Mouse (Mus musculus) liver, embryonic 12.5 days (tissue): ENCODE results near the gene Celsr3. TPM values are rescaled to one million over a fixed set of nuclear protein-coding genes. Genes with fewer than 3 reads are reported as not detected.
A peak's percentile ranks its signal among the peaks of the same experiment; 100 is the strongest.

Experiments used
- ATAC-seq: fragments of 200-750 bp; cut with Nextera tagmentation; 2 replicates; pipeline ENCODE4 v1.8.0; 2017; ENCODE audit warnings: moderate number of reproducible peaks, mild to moderate bottlenecking, moderate library complexity
- H3K27ac ChIP-seq: fragments of 300-500 bp; sonication (generic); 2 replicates; pipeline ENCODE4 v1.5.1; 2016; ENCODE audit warnings: mild to moderate bottlenecking
- H3K27me3 ChIP-seq: fragments of 300-500 bp; sonication (generic); replicated peaks from 2 replicates; pipeline ENCODE4 v1.6.1; 2016; ENCODE audit warnings: mild to moderate bottlenecking, moderate library complexity
- H3K36me3 ChIP-seq: fragments of 300-500 bp; sonication (generic); 2 replicates; pipeline ENCODE4 v1.6.1; 2016; ENCODE audit warnings: mild to moderate bottlenecking, moderate library complexity
- H3K4me1 ChIP-seq: fragments of 300-500 bp; sonication (generic); 2 replicates; pipeline ENCODE4 v1.6.1; 2016
- H3K4me2 ChIP-seq: fragments of 300-500 bp; sonication (generic); 2 replicates; pipeline ENCODE4 v1.6.1; 2016; ENCODE audit warnings: mild to moderate bottlenecking, moderate library complexity
- H3K4me3 ChIP-seq: fragments of 300-500 bp; sonication (generic); 2 replicates; pipeline ENCODE4 v1.5.1; 2016; ENCODE audit warnings: mild to moderate bottlenecking, moderate library complexity
- H3K9ac ChIP-seq: fragments of 300-500 bp; sonication (generic); 2 replicates; pipeline ENCODE4 v1.6.1; 2016; ENCODE audit warnings: mild to moderate bottlenecking, moderate library complexity
- H3K9me3 ChIP-seq: fragments of 300-500 bp; sonication (generic); replicated peaks from 2 replicates; pipeline ENCODE4 v1.6.1; 2016; ENCODE audit warnings: mild to moderate bottlenecking, moderate library complexity
- WGBS: fragments of 180-500 bp; shearing (Covaris S2); methylation state at CpG from one replicate; pipeline ENCODE4 v1.1.7; 2016; ENCODE audit not compliant: insufficient replicate concordance; 5-methylcytosine and 5-hydroxymethylcytosine counted together
- polyA plus RNA-seq: library from polyadenylated mRNA; unstranded; fragments of >200 nt; fragmentation: Nextera tagmentation; extraction: Ambion mirVana; gene quantifications from 2 replicates; pipeline ENCODE4 v1.2.1, GENCODE M21; 2016

Gene Celsr3
- polyA plus RNA-seq, 1 experiment from 2014 or later: 0.15 TPM

DNA sequence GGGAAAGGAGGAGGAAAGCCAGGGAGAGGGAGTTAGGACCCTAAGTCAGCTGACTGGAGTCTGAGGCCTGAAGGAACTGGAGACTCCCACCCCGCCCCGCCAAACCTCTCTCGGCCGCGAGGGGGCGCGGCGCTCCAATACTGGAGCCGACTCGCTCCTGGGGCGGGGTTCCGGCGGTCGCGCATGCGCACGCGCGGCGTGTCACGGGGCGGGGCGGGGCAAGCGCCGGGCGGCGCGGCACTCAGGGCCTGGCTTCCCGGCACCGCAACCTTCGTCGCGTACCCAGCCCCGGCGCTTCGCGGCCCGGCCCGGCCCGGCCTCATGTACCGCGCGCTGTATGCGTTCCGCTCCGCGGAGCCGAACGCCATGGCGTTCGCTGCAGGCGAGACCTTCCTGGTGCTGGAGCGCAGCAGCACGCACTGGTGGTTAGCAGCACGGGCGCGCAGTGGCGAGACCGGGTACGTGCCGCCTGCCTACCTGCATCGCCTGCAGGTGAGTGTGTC, 17.9 kb upstream of the Celsr3 start, which contains the start of gene Nckipsd:
Gene Nckipsd (plus strand): TSS at position 206 of the 503 bp plus-strand sequence.
- Histone ChIP-seq H3K4me2 (peak within 1 kb of the TSS; percentile 99), H3K36me3 (peaks cover 67% of the 10 kb centered on the region), H3K4me3 (peak within 1 kb of the TSS; percentile 76), H3K4me1 (peaks cover 61% of the 10 kb centered on the region), H3K9me3 (no peaks in the 10 kb centered on the region), H3K27ac (peak within 1 kb of the TSS; percentile 93), H3K27me3 (no peaks in the 10 kb centered on the region), H3K9ac (peak within 1 kb of the TSS; percentile 93)
- WGBS: 2% methylated on average over 62 of the region's 62 CpGs
- peak; percentile 85 for ATAC-seq

- H3K9me3 ChIP-seq: no peaks in the 10 kb centered on the region
- no peak overlapping the region for H3K27ac ChIP-seq
- H3K9ac ChIP-seq: peak overlapping the region; percentile 93
- H3K4me1 ChIP-seq: peaks cover 56% of the 10 kb centered on the region
- peak overlapping the region; percentile 99 for H3K4me2 ChIP-seq
- 45% methylated on average over 5 of the region's 5 CpGs for WGBS
- H3K4me3 ChIP-seq: peak overlapping the region; percentile 76
- H3K27me3 ChIP-seq: no peaks in the 10 kb centered on the region
- peaks cover 62% of the 10 kb centered on the region for H3K36me3 ChIP-seq
- ATAC-seq: no peak
These were observed 16.9 kb upstream of the Celsr3 start for GRCm38 (mm10) chr9:108809188-108809587.

GRCm38 (mm10) chr9:108809723-108810122, 16.4 kb upstream of the Celsr3 start:
- H3K36me3 ChIP-seq: peaks cover 62% of the 10 kb centered on the region
- H3K4me3 ChIP-seq: no peak overlapping the region
- H3K9me3 ChIP-seq: no peaks in the 10 kb centered on the region
- WGBS: 37% methylated on average over 6 of the region's 6 CpGs
- H3K4me1 ChIP-seq: peaks cover 51% of the 10 kb centered on the region
- no peaks in the 10 kb centered on the region for H3K27me3 ChIP-seq
- peak overlapping the region; percentile 99; the same call in 1 of the 2 replicates for H3K4me2 ChIP-seq
- no peak for ATAC-seq
- no peak overlapping the region for H3K27ac ChIP-seq
- peak overlapping the region; percentile 93; the same call in 1 of the 2 replicates for H3K9ac ChIP-seq

DNA sequence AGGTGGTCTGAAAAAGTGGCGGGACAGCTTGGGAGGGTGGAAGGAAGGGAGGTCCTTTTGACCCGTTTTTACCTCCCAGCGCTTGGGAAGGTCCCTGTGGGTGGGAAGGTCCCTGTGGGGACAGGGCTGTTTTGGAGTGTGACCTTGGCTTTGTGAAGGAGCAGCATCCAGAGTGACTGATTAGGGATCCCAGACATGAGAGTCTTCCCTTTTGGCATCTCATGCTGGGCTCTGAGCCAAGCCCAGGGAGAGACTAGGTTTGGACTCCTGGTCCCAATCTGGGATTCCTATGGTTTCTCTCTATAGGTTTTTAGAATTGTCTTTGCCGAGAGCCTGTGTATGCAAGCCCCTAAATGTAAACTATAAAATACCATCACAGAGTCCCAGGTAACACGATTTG, 15.6 kb upstream of the Celsr3 start:
- ATAC-seq: no peak
- H3K9me3 ChIP-seq: no peaks in the 10 kb centered on the region
- H3K27me3 ChIP-seq: no peaks in the 10 kb centered on the region
- no peak overlapping the region for H3K27ac ChIP-seq
- no peak overlapping the region for H3K4me2 ChIP-seq
- H3K9ac ChIP-seq: no peak overlapping the region
- whole genome bisulfite sequencing: 75% methylated on average over 5 of the region's 5 CpGs
- no peak overlapping the region for H3K4me3 ChIP-seq
- peaks cover 43% of the 10 kb centered on the region for H3K4me1 ChIP-seq
- peaks cover 62% of the 10 kb centered on the region for H3K36me3 ChIP-seq

DNA sequence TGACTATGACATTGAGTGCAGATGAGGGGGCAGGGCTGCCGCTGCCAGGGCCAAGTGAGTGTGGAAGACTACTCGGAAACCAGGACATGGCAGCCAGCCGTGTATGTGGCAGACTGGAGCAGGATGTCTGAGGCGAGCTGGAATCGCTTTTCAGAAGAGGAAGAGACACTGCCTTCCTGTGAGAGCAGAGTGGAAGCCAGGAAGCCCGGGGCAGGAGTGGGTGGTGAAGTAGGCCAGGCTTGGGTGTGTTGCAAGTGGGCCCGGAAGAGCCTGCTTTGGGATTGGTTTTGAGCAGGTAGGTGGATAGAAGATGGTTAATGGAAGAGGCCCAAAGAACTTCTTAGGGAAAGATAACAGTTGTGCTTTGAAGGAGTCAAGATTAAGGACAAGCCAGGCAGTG, 10.6 kb upstream of the Celsr3 start:
- Histone ChIP-seq H3K27me3 (peaks cover 7% of the 10 kb centered on the region; the same call in 1 of the 2 replicates), H3K27ac (no peak overlapping the region), H3K9ac (no peak overlapping the region), H3K4me3 (no peak overlapping the region), H3K36me3 (peaks cover 52% of the 10 kb centered on the region), H3K4me2 (no peak overlapping the region), H3K9me3 (no peaks in the 10 kb centered on the region), H3K4me1 (no peaks in the 10 kb centered on the region)
- no peak for ATAC-seq
- 77% methylated on average over 7 of the region's 7 CpGs for WGBS

DNA sequence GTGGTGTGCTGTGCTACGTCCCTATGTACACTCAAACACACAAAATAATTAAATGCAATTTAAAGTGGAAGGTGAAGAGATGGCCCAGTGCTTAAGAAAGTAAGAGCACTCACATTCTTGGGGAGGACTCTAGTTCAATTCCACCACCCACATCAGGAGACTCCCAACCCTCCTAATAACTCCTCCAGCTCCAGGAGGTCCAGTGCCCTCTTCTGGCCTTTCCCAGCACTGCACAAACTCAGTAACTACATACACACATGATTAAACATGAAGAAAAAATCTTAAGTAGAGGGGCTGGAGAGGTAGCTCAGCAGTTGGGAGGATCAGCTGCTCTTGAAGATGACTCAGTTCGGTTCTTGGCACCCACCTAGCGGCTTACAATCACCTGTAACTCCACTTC, 6.6 kb upstream of the Celsr3 start:
- no peak overlapping the region for H3K27ac ChIP-seq
- 41% methylated on average over 3 of the region's 3 CpGs for WGBS
- H3K27me3 ChIP-seq: peaks cover 46% of the 10 kb centered on the region
- no peaks in the 10 kb centered on the region for H3K4me1 ChIP-seq
- H3K9me3 ChIP-seq: no peaks in the 10 kb centered on the region
- no peak for ATAC-seq
- H3K36me3 ChIP-seq: peaks cover 22% of the 10 kb centered on the region
- no peak overlapping the region for H3K9ac ChIP-seq
- H3K4me3 ChIP-seq: no peak overlapping the region
- no peak overlapping the region for H3K4me2 ChIP-seq

DNA sequence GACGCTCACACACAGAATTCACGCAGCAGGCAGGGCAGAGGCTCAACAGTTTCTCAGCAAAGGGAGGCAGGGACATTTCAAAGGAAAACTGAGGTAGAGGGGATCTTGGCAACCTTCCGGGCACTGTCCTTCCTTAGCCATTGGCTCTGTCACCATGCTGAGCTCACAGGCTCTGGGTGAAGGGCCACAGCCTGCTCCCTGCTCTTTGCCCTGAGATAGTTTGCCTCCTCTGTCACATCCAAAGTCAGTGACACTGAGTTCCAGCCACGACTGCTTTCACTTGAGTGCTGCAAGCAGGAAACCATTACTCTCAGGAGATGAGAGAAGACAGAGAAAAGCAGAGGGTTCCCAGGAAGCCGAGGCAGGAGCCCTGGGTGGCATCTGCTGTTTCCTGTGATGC, 6.0 kb upstream of the Celsr3 start:
- Histone ChIP-seq H3K9ac (no peak overlapping the region), H3K4me1 (no peaks in the 10 kb centered on the region), H3K27me3 (peaks cover 52% of the 10 kb centered on the region), H3K27ac (no peak overlapping the region), H3K36me3 (peaks cover 16% of the 10 kb centered on the region), H3K4me3 (no peak overlapping the region), H3K9me3 (no peaks in the 10 kb centered on the region), H3K4me2 (no peak overlapping the region)
- WGBS: 52% methylated on average over 5 of the region's 5 CpGs
- no peak for ATAC-seq

- Histone ChIP-seq H3K36me3 (no peaks in the 10 kb centered on the region), H3K9ac (no peak overlapping the region)
These were observed 1.9 kb upstream of the Celsr3 start for GRCm38 (mm10) chr9:108824144-108824685.

GRCm38 (mm10) chr9:108824755-108825413, 1.2 kb upstream of the Celsr3 start:
- no peak overlapping the region for H3K9ac ChIP-seq
- no peaks in the 10 kb centered on the region for H3K36me3 ChIP-seq
- peaks cover 17% of the 10 kb centered on the region for H3K4me1 ChIP-seq
- 3% methylated on average over 31 of the region's 31 CpGs for WGBS
- 0 out of 2 replicates have a peak overlapping the region, but pooled peaks have one; percentile 0 for H3K4me3 ChIP-seq
- peaks cover 99% of the 10 kb centered on the region for H3K27me3 ChIP-seq
- H3K27ac ChIP-seq: no peak overlapping the region
- peak overlapping the region; percentile 70; the same call in 1 of the 2 replicates for H3K4me2 ChIP-seq
- ATAC-seq: no peak
- no peaks in the 10 kb centered on the region for H3K9me3 ChIP-seq

More at GRCm38 (mm10) chr9:108824144-108824685, 1.9 kb upstream of the Celsr3 start:
- H3K9me3 ChIP-seq: no peaks in the 10 kb centered on the region
- WGBS: 4% methylated on average over 25 of the region's 25 CpGs
- peaks cover 93% of the 10 kb centered on the region for H3K27me3 ChIP-seq
- H3K4me1 ChIP-seq: peaks cover 17% of the 10 kb centered on the region
- no peak overlapping the region for H3K4me3 ChIP-seq
- no peak overlapping the region for H3K27ac ChIP-seq
- H3K4me2 ChIP-seq: no peak overlapping the region
- ATAC-seq: no peak

GRCm38 (mm10) chr9:108826700-108827340, 700 bp downstream of the Celsr3 start:
- H3K4me3 ChIP-seq: peak overlapping the region; percentile 46
- peaks cover 99% of the 10 kb centered on the region for H3K27me3 ChIP-seq
- WGBS: 3% methylated on average over 39 of the region's 39 CpGs
- H3K27ac ChIP-seq: no peak overlapping the region
- peaks cover 23% of the 10 kb centered on the region for H3K4me1 ChIP-seq
- peak overlapping the region; percentile 70 for H3K4me2 ChIP-seq
- ATAC-seq: peak; percentile 51
- no peak overlapping the region for H3K9ac ChIP-seq
- H3K9me3 ChIP-seq: no peaks in the 10 kb centered on the region
- no peaks in the 10 kb centered on the region for H3K36me3 ChIP-seq

GRCm38 (mm10) chr9:108827454-108827853, 1.3 kb downstream of the Celsr3 start:
- no peak; the same call in 1 of the 2 replicates for ATAC-seq
- 8% methylated on average over 34 of the region's 34 CpGs for WGBS
- peak overlapping the region; percentile 70 for H3K4me2 ChIP-seq
- peak overlapping the region; percentile 46 for H3K4me3 ChIP-seq
- H3K9me3 ChIP-seq: no peaks in the 10 kb centered on the region
- no peak overlapping the region for H3K27ac ChIP-seq
- no peak overlapping the region for H3K9ac ChIP-seq
- peaks cover 99% of the 10 kb centered on the region for H3K27me3 ChIP-seq
- H3K36me3 ChIP-seq: no peaks in the 10 kb centered on the region
- peaks cover 29% of the 10 kb centered on the region for H3K4me1 ChIP-seq

DNA sequence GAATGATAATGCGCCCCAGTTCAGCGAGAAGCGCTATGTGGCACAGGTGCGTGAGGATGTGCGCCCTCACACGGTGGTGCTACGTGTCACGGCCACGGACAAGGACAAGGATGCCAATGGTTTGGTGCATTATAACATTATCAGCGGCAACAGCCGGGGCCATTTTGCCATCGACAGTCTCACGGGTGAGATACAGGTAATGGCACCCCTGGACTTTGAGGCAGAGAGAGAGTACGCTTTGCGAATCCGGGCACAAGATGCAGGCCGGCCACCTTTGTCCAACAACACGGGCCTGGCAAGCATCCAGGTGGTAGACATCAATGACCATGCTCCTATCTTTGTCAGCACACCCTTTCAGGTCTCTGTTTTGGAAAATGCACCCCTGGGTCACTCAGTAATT, 1.8 kb downstream of the Celsr3 start:
- Histone ChIP-seq H3K4me3 (no peak overlapping the region), H3K9me3 (no peaks in the 10 kb centered on the region), H3K9ac (no peak overlapping the region), H3K4me2 (peak overlapping the region; percentile 70; the same call in 1 of the 2 replicates), H3K27ac (no peak overlapping the region), H3K4me1 (peaks cover 34% of the 10 kb centered on the region), H3K36me3 (no peaks in the 10 kb centered on the region), H3K27me3 (peaks cover 100% of the 10 kb centered on the region)
- 44% methylated on average over 18 of the region's 18 CpGs for WGBS
- no peak for ATAC-seq
